Mouse (Mus musculus): Measurements from ENCODE around the gene Ormdl3. TPM values are rescaled to one million over a fixed set of nuclear protein-coding genes. Genes with fewer than 3 reads are reported as not detected.
"Not testable (repeated sequence)": the region's sequence is repeated elsewhere in the genome, so short reads cannot be mapped to it uniquely, and the experiment has no call there.

The Ormdl3 gene
- total RNA-seq (2015) = 5.1 and 7.8 TPM in 2 replicates
- 6.3 and 8.8 TPM in 2 replicates for total RNA-seq (2017)

DNA sequence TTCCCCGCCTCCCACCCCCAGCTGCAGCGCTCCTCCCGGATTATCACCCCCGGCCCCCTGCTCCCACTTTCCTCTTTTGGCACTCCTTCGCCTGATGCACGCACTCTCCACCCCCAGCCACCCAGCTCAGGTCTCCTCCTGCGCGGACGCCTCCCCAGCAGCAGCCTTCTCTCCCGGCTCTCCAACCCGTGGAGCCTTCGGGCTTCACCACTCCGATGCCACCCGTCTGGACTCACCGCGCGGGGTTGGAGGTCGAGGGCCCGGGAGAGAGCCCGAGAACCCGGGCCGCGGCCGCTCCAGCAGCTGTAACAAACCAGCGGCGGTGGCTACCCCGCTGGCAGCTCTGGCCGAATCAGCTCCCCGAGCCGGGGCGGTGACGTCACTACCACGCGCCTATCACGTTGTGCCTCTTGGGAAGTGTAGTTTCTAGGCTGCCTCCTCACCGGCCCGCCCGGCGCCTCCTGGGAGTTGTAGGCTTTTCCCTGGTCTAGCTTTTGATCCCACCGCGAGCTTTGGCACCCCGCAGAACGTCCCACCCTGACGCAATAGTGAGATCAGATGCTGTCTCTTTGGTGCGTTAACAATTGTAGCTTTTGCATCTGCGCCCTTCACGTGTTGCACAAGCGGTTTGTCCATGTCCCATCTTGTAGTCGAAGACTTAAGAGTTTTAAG, at the start of gene Ormdl3:
Gene Ormdl3, minus strand, starts transcription at position 477 of the 672 bp plus-strand sequence.
- peak; percentile 95 for ATAC-seq (ENCODE audit: poor library complexity, severe bottlenecking)

DNA sequence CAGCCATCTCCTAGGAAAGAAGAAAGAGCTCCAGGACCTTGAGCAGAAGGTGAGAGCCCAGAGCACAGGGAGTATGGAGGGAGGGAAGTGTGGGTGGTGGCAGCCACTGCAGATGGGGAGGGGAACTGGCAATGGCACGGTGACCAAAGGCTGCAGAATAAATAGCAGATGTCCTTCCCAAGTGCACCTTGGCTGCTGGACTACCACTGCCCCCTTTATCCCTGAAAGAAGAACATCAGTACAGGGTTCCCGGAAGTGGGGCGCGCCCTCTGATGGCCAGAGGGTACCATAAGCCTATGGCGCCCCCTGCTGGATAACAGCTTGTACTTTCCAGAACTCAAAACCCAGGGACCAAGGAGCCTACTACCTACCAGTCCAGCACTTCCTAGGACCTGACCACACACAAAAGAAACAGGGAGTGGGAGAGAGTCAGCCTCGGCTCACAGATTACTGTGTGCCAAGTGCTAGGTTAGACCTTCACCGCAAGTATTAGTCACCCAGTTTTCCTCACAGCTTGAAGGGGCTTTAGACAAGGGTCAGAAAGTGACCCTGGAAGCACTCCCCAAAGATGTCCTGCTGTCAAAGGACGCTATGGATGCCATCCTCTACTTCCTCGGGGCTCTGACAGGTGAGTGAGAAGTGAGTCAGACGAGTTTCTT, 48.3 kb upstream of the Ormdl3 start:
- ATAC-seq (ENCODE audit: poor library complexity, severe bottlenecking) = peak; percentile 94

DNA sequence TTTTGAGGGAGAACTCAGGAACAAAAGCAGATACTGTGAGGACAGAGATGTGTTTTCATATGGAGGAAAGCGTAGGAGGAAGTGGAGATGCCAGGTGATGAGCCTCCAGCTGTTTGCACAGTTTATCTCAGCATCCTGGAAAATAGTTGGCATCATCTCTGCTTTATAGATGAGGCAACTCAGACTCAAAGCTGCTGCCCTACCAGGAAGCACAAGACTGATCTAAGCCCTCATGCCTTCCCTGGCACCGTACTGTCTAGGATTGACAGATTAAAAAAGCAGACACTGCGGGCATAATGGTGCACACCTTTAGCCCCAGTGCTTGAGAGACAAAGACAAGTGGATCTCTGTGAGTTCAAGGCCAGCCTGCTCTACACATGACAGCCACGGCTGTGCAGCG, 43.5 kb upstream of the Ormdl3 start:
- ATAC-seq (ENCODE audit: poor library complexity, severe bottlenecking) = no peak

DNA sequence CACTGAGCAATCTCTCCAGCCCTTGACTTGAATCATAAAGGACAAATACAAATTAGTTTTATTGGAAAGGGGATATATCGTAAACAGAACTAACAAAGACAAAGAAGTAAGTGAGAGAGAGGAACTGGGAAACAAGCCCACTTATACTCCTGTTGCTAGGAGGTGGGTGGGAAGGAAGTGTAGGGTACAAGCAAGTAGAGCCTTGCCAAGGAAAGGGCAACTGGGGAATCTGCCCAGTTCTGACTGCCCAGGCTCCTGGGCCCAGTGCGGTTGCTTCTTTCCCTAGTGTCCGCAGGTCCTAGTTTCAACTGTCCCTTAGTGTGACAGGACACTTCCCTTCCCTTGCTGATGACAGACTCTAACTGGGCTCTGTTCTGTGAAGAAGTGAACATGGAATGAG, 41.5 kb upstream of the Ormdl3 start:
- ATAC-seq (ENCODE audit: poor library complexity, severe bottlenecking) = no peak

DNA sequence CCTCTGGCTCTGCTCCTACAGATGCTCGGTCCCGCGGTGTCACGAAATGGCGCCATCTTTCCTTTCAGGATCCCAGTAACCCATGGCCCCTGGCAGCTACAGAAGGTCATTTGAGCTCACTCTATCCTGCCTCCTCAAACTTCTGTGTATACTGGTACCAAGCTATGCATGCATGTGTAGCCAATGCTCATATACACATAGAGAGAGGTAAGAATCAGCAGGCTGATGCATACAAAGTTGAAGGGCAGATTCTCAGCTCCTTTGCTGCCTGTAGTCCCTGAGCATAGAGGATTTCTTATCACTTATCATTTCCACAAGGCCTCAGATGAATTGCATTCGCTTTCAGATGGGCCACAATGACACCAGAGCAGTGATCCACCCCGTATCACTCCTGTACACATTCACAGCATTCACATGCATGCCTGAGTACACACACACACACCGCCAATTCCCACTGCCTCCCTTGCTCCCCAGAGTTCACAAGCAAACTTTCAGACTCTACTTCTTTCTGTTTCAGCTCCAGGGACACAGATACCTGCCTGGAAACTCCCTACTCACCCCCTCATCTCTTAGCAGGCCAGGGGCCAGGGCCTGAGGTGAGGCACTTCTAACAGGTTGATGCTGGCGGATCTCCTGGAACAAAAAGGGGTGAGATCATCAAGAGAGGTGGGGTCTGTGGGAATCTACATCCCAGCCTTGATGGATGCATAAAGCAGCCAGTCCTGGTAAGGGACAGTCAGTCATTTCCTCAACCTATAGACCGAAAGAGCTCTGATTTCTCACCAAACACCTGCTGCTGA, 38.6 kb upstream of the Ormdl3 start, which contains the start of the genes Gm12355 and Gsdma3:
Gene Gm12355, minus strand, starts transcription at position 51 of the 800 bp plus-strand sequence.
Gene Gsdma3, plus strand, starts transcription at position 750 of the 800 bp plus-strand sequence.
- no peak for ATAC-seq (ENCODE audit: poor library complexity, severe bottlenecking)

DNA sequence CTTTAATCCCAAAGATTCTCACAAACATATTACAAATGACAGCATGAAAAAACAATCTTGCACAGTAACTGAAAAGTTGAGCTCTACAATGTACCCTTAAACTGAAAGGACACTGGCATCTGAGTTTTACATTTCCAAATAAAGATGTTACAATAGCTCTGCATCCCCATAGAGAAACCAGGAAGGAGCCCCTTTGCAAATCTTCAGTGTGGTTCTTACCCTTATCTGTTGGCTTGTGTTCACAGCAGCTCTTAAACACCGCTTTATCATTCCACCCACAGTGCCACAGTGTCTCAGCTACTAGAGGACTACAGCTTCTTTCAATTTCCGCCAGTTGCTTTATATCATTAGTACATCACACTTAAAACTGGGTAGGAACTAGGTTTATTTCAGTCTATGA, 37.2 kb upstream of the Ormdl3 start:
- not testable (repeated sequence) for ATAC-seq (ENCODE audit: poor library complexity, severe bottlenecking)

DNA sequence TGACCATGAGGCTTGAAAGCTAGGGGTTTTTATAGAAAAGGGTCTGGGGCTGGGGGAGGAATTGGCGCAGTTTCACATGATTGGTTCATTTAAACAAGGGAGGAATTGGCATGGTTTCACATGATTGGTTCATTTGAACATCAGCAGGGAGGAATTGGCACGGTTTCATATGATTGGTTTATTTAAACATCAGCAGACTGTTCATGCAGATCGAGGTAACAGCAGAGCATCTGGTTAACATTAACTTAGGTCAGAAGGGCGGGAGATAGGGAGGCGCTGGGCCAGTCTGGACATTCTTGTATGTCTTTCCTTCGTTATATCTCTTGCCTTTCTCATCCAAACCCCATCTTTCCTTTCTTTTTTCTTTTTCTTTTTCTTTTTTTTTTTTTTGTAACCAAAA, 36.8 kb upstream of the Ormdl3 start:
- not testable (repeated sequence) for ATAC-seq (ENCODE audit: poor library complexity, severe bottlenecking)

DNA sequence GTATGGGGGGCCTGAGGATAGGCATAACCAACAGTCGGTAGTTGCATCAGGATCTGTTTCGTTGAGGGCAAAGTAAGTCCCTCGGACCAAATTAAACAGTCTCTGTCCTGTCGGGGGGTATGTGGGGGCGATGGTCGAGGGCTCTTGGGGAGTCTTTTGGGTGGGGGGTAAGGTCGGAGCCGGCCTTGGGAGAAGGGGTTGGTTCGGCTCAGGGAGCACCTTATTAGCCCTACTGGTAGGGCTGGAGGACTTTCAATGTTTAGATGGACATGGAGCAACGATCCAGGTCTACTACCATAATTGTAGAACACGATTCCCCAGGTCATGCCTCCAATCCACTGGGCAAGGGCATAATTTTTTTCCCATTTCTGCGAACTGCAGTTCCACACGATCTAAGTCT, 33.6 kb upstream of the Ormdl3 start:
- no peak for ATAC-seq (ENCODE audit: poor library complexity, severe bottlenecking)

DNA sequence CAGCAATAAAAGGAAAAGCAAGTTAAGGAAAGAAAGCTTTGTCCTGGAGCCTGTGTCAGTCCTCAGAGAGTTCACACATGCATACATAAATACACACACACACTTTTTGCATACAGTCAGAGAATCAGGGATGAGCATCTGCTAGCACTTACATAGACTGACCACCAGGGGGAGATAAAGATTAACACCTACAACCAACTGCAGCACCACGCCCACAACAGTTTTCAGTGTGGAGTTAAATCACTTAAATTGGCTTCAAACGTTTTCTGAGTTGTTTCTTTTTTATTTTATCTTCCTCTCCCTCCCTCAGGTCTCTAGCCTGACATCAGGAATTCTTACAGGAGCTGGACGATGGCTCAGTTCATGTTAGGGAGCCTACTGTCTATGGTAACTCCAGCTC, 19.6 kb upstream of the Ormdl3 start:
- ATAC-seq (ENCODE audit: poor library complexity, severe bottlenecking) = peak; percentile 80

DNA sequence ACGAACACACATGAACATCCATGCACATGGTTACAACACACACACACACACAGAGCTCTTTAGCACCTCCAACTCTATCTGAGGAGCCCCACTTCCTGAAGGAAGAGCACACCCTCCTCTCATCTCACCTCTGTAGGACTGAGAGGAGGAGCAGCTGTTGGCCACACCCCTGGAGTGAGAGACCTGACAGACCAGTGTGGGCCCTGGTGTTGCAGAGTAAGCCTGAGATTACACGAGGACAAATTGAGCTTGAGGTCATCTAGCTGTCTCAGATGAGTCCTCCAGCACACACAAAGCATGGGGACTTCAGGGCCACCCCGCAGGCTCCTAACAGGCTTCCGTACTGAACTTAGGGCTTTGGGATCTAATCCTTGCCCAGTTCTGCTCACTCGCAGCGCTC, 17.7 kb upstream of the Ormdl3 start:
- not testable (repeated sequence) for ATAC-seq (ENCODE audit: poor library complexity, severe bottlenecking)

DNA sequence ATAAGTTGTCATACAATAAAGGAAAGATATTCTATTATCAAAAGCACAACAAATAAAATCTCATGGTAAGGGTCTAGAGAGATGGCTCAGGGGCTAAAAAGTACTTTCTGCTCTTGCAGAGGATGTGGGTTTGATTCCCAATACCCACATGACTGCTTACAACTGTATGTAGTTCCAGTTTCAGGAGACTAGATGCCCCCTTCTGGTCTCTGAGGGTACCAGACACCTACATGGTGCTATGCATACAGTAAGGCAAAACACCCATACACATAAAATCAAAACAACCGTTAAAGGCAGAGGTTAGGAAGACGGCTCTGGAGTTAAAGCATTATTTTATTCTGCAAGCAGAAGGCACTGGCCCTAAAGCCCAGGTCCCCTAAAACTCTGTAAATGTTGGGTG, 16.8 kb upstream of the Ormdl3 start:
- ATAC-seq (ENCODE audit: poor library complexity, severe bottlenecking) = no peak

DNA sequence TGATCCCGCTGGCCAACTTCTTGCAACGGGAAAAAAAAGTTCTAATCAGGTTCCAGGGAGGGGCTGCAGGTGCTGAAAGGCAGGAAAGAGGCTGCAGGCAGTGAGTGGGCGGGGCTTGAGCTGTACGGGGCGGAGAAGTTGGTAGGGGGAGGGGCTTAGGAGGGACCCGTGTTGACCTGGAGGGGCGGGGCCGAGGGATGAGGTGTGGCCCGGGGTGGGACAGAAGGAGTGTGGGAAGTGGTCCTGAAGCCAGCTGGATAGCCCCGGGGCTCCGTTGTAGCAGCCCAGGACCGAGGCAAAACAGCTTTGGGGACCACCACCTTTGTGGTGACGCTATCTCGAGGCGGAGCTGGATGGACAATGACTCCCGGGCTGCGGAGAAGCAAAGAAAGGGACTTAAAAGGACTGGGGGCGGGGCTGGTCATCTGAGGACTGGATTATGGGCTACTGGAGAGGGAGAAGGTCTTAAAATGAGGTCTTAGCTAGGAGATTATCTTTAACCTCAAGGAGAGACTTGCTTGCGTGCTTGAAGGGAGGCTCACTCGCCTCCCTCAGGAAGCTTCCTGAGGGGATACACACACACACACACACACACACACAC, 15.0 kb upstream of the Ormdl3 start:
- ATAC-seq (ENCODE audit: poor library complexity, severe bottlenecking) = no peak

DNA sequence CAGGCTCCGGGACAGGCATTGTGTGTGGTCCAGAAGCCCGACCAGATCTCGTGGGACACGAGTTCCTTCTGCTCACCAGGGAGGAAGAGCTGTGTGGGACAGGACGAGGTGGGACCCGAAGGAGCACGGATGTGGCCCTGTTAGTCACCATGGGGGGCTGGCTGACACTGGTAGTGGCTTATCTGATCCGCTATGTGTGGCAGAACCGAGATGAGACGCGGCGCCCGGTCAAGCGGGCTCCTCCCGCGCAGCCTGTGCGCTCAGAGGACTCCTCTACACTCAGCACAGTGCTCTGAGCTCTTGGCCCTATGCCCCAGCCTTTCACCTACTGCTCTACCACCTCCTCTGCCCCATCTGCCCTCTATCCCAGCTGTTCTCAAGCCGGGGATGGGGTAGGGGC, 12.1 kb upstream of the Ormdl3 start:
- ATAC-seq (ENCODE audit: poor library complexity, severe bottlenecking) = no peak

DNA sequence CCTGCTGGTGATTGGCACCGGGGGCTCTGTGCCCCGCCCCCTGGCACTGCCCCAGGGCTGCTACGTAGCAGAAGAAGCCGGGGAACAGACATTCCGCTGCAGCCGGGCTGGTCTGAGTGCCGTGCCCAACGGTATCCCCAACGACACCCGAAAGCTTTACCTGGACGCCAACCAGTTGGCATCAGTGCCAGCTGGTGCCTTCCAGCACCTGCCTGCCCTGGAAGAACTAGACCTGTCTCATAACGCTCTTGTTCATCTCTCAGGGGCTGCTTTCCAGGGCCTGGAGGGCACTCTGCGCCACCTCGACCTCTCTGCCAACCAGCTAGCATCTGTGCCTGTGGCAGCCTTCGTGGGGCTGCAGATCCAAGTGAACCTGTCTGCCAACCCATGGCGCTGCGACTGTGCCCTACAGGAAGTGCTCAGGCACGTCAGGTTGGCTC, 11.7 kb upstream of the Ormdl3 start:
- ATAC-seq (ENCODE audit: poor library complexity, severe bottlenecking) = no peak

DNA sequence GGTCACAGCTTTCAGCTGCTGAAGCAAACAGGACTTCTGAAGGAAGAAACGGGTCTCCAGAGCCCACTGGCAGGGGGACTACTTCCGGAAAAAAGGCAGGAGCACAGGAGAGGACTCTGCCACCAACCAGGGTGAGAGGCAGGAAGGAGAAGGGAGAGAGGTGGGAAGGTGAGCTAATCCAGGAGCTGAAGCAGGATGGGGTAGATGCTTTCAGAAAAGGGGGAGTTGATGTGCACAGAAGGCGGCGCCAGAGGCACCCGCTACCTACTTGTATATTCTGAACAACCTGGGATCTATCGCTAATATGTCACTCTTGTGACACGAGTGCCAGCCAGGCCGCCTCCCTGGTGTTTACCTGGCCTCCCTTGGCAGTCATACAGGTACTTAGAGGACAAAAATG, 10.8 kb upstream of the Ormdl3 start, which contains the start of gene Lrrc3c:
Gene Lrrc3c, plus strand, starts transcription at position 301 of the 400 bp plus-strand sequence.
- no peak for ATAC-seq (ENCODE audit: poor library complexity, severe bottlenecking)

DNA sequence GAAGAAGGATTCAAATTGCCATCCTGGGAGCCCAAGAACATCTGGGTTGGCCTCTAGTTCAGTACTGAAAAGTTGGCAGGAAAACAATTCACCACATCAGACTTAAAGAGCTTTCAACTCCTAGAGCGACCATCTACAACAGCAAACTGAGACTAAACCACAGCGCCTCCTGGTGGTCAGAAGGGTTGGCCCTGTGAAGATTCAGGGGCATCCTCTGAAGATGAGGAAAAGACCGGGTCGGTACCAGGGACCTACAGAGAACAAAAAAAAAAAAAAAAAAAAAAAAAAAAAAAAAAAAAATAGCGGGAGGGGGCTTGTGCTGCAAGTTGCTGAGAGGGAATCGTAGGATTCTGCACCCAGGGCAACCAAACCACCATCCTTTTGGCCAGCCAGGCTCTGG, 10.2 kb upstream of the Ormdl3 start:
- ATAC-seq (ENCODE audit: poor library complexity, severe bottlenecking) = peak; percentile 77

DNA sequence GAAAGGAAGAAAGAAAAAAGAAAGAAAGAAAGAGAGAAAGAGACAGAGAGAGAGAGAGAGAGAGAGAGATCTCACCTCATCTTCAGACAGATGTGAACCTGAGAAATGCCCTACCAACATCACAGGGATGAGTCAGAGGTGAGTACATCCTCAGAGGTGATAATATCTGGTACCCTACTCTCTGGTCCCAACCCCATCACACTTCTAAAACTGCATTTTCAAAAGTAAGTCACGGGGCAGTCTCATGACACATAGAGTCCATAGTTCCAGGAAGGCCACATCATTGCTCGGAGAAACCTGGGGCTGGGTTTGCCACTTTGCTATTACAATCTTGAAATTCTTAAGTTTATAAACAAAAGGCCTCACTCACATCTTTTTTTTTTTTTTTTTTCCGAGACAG, 8.8 kb upstream of the Ormdl3 start:
- no peak for ATAC-seq (ENCODE audit: poor library complexity, severe bottlenecking)

DNA sequence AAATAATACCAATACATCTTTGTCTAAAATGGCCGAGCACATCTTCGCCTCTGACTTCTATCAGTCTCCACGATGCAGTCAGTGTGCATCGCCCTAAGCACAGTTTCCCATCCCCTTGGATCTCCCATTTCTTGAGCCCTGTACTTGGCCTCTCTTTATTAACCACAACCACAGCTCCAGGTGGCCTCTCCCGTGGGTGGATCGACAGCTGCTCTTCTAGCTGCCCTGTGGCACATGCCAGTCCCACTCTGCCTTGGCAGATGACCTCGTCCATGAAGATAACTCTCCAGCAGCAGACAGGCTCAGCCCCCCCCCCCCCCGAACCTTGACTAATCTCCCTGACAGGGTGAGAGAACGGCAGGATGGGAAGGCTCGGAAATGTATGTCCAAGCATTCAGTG, 8.3 kb upstream of the Ormdl3 start:
- ATAC-seq (ENCODE audit: poor library complexity, severe bottlenecking) = no peak

DNA sequence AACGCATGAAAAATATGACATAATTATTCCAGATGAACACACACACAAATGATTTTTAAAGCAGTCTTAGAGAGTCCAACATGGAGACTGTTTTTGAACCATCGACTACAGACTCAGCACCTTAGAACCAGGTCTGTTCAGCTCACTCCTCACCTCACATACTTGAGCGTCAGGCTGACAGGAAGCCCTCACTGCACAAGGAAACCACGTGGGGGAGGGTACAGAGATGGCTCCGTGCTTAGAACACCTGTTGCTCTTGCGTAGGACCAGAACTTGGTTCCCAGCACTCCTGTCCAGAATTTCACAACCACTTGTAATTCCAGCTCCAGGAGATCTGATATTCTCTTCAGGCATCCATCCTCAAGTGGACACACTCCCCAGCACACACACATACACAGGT, 7.9 kb upstream of the Ormdl3 start:
- ATAC-seq (ENCODE audit: poor library complexity, severe bottlenecking) = no peak

DNA sequence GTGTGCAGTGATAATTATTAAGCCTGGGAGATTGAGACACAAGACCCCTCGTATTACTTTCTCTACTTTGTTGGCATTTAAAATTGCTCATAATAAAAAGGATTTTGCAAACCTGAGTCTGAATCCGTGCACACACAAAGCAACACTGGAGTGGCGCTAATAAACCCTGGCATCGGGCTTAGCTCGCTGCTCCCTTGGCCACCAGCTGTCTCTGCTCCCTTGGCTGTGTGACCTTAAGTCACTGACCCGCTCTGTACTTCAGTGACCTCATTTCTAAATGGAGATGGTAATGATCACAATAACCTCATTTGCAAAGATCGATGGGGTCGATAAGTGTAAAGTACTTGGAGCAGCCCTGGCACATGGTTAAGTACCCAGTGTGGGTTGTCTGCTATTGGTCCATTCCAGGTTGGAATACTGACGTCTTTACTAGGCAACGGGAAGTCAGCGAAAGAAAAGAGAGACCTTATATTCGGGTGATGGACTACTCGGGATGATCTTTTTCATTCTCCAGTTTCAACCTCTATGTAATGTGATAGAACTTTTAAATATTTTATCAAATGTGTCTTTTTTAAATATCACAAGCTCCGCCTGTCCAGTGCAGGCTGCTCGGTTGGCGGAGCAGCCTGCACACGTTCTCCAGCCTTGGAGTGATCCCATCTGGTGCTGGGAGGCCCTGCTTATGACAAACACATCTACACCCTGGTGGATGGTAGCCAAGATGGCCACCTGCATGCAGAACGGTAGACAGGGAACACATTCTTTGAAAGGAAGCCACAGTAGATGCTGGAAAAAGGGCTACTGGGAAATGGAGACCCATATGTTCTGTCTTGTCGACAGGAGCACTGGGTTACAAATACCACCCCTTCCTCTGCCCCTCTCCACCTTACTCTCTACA, 3.6 kb upstream of the Ormdl3 start:
- ATAC-seq (ENCODE audit: poor library complexity, severe bottlenecking) = no peak

Measured in megakaryocyte, adult 5-6 weeks (primary cell).